Mouse (Mus musculus) embryonic facial prominence, embryonic 14.5 days (tissue): ENCODE data around the gene Fads2. TPM values are rescaled to one million over a fixed set of nuclear protein-coding genes. Genes with fewer than 3 reads are reported as not detected.

Experiments
- ATAC-seq: fragments of 200-750 bp; cut with Nextera tagmentation; 2 replicates; pipeline ENCODE4 v1.8.0; 2017; ENCODE audit warnings: low read depth, moderate number of reproducible peaks, moderate TSS enrichment
- DNase-seq: peaks from one replicate; pipeline ENCODE4 v3.0.0-alpha.2; 2015; ENCODE audit warnings: low spot score
- H3K27ac ChIP-seq: fragments of 300-500 bp; sonication (generic); replicated peaks from 2 replicates; pipeline ENCODE4 v1.5.1; 2014; ENCODE audit warnings: low read depth, mild to moderate bottlenecking, low read length, moderate library complexity
- H3K27me3 ChIP-seq: fragments of 300-500 bp; sonication (generic); replicated peaks from 2 replicates; pipeline ENCODE4 v1.6.1; 2014; ENCODE audit warnings: low read length; ENCODE audit not compliant: control insufficient read depth, insufficient read depth
- H3K36me3 ChIP-seq: fragments of 300-500 bp; sonication (generic); 2 replicates; pipeline ENCODE4 v1.6.1; 2014; ENCODE audit warnings: low read length, mixed read lengths; ENCODE audit not compliant: control insufficient read depth, insufficient read depth
- H3K4me1 ChIP-seq: fragments of 300-500 bp; sonication (generic); 2 replicates; pipeline ENCODE4 v1.6.1; 2014; ENCODE audit warnings: antibody characterized with exemption, low read length; ENCODE audit not compliant: control insufficient read depth, insufficient read depth
- H3K4me2 ChIP-seq: fragments of 300-500 bp; sonication (generic); 2 replicates; pipeline ENCODE4 v1.6.1; 2014; ENCODE audit warnings: low read depth, mild to moderate bottlenecking, low read length, moderate library complexity, mixed read lengths
- H3K4me3 ChIP-seq: fragments of 300-500 bp; sonication (generic); 2 replicates; pipeline ENCODE4 v1.5.1; 2014; ENCODE audit warnings: low read depth, mild to moderate bottlenecking, low read length
- H3K9ac ChIP-seq: fragments of 300-500 bp; sonication (generic); 2 replicates; pipeline ENCODE4 v1.6.1; 2014; ENCODE audit warnings: low read depth, mild to moderate bottlenecking, low read length, moderate library complexity, mixed read lengths
- H3K9me3 ChIP-seq: fragments of 300-500 bp; sonication (generic); 2 replicates; pipeline ENCODE4 v1.6.1; 2016; ENCODE audit warnings: low read length; ENCODE audit not compliant: control insufficient read depth
- WGBS: fragments of 180-500 bp; shearing (Covaris S2); extraction: QIAGEN DNeasy Blood & Tissue Kit; methylation state at CpG from one replicate; pipeline ENCODE4 v1.1.7; 2014; 5-methylcytosine and 5-hydroxymethylcytosine counted together
- polyA plus RNA-seq: library from polyadenylated mRNA; unstranded; fragments of >200 nt; fragmentation: Nextera tagmentation; extraction: Ambion mirVana; gene quantifications from 2 replicates; pipeline ENCODE4 v1.2.1, GENCODE M21; 2014

Fads2 gene
- polyA plus RNA-seq, 1 experiment from 2014 or later, result 23.4 TPM

DNA sequence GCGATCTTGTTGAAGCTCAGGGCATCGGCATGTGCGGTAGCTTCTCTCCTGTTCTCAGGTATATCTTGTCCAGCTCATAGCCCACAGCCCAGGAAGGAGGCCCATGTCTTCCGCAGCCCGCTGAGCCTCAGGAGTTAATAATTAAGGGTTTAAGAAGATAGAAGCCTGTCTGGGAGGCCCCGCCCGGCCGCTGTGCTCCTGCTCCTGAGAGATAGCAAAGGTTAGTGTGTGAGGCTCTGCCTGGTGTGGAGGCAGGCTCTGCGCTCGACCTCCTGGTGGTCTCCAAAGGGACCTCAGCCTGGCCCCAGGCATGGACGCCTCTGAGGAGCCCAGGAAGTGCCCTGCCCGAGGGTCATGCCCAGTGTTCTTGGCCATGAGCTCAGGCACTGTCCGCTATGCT is 86.7 kb downstream of the Fads2 start:
- Histone ChIP-seq H3K4me1 (peaks cover 44% of the 10 kb centered on the region), H3K9ac (no peak overlapping the region), H3K27me3 (no peaks in the 10 kb centered on the region), H3K9me3 (no peaks in the 10 kb centered on the region), H3K4me3 (no peak overlapping the region), H3K36me3 (no peaks in the 10 kb centered on the region), H3K4me2 (no peak overlapping the region), H3K27ac (peak overlapping the region; percentile 92; the same call in 1 of the 2 replicates)
- 63% methylated on average over 13 of the region's 13 CpGs for WGBS
- no peak for ATAC-seq
- DNase-seq, result no peak

DNA sequence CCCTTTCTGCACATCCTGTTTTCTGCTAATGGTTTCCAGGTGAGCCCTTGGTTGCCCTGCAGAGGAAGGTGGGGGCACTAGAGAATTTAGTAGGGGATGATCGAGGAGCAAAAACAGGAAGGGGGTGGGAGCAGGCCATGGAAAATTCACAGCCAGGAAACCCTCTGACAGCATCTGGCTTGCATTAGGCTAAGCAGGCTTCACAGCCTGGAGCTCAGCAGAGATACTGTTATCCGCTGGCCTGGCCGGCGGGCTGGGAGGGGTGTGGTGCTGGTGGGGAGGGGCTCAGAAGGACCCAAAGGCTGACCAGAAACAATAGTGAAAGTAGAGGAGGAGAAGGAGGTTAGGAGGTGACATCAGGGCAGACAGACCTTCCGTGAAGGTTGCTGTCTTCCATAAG is 87.6 kb downstream of the Fads2 start:
- Histone ChIP-seq H3K27me3 (no peaks in the 10 kb centered on the region), H3K4me1 (peaks cover 37% of the 10 kb centered on the region), H3K4me2 (no peak overlapping the region), H3K9ac (no peak overlapping the region), H3K9me3 (no peaks in the 10 kb centered on the region), H3K36me3 (no peaks in the 10 kb centered on the region), H3K27ac (peak overlapping the region; percentile 92), H3K4me3 (no peak overlapping the region)
- DNase-seq (peak; percentile 92), ATAC-seq (peak; percentile 56)
- WGBS, result 20% methylated on average over 5 of the region's 5 CpGs

DNA sequence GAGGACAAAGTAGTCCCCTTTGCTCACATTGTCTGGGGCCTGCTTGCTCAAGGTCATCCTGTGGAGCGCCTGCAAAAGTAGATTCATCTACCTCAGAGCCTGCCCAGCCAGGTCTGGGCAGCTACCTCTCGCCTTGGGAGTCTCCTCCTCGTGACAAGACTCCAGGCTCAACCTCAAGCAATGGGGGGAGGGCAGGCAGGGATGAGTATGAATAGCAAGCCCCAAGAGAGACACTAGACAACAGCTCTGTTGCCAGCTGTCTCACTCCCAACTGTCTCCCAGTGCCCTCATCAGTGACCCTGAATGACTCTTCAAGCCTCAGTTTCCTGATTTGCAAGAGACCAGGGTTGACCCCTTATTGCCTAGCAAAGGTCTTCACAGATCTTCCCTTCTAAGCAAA is 88.2 kb downstream of the Fads2 start:
- 11% methylated on average over 3 of the region's 3 CpGs for WGBS
- Histone ChIP-seq H3K9me3 (no peaks in the 10 kb centered on the region), H3K4me3 (no peak overlapping the region), H3K27ac (peak overlapping the region; percentile 92), H3K4me1 (peaks cover 35% of the 10 kb centered on the region), H3K9ac (no peak overlapping the region), H3K36me3 (no peaks in the 10 kb centered on the region), H3K27me3 (no peaks in the 10 kb centered on the region), H3K4me2 (peak overlapping the region; percentile 13; the same call in 1 of the 2 replicates)
- ATAC-seq, result no peak
- peak; percentile 46 for DNase-seq

DNA sequence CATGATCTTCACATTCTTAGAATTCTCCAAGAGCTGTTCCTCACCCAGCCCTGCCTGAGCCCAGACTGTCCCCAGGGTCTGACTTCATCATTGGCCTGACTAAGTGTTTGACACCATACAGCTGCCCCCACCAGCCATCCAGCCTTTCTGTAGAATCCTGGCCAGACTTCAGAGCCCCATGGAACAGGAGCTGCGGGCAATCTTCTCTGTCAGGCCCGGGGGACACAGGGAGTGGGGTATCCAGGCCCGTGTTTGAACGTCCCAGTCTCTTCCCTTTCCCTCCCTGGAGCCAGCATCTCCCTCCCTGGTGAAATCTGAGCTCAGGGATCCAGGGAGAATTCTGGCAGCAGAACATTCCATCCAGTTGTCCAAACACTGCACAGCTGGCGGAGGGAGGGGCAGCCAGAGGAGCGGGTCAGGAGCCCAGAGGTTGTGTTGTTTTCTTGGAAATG is 88.7 kb downstream of the Fads2 start:
- peak; percentile 72 for ATAC-seq
- 4% methylated on average over 6 of the region's 6 CpGs for WGBS
- DNase-seq, result peak; percentile 89
- H3K9ac ChIP-seq, result no peak overlapping the region
- no peak overlapping the region for H3K4me3 ChIP-seq
- peak overlapping the region; percentile 92 for H3K27ac ChIP-seq
- H3K9me3 ChIP-seq, result no peaks in the 10 kb centered on the region
- H3K4me1 ChIP-seq, result peaks cover 35% of the 10 kb centered on the region
- H3K27me3 ChIP-seq, result no peaks in the 10 kb centered on the region
- no peaks in the 10 kb centered on the region for H3K36me3 ChIP-seq
- H3K4me2 ChIP-seq, result peak overlapping the region; percentile 13; the same call in 1 of the 2 replicates

Other genes with a start within 250 kb of the Fads2 start
- 65.5 and 72.3 TPM in 2 replicates for gene Incenp, start 202.2 kb downstream of the Fads2 start, polyA plus RNA-seq
- 1,690 and 1,712 TPM in 2 replicates for gene Fth1, start 121.1 kb downstream of the Fads2 start, polyA plus RNA-seq
- gene Best1, start 100.1 kb downstream of the Fads2 start, polyA plus RNA-seq, result 1.5 and 2.2 TPM in 2 replicates
- 48.1 and 54.4 TPM in 2 replicates for gene Rab3il1, start 100.1 kb downstream of the Fads2 start, polyA plus RNA-seq
- gene Fads3, start 60.2 kb downstream of the Fads2 start, polyA plus RNA-seq, result 15.6 and 20.9 TPM in 2 replicates
- gene Fads1, start 81.1 kb upstream of the Fads2 start, polyA plus RNA-seq, result 73.6 and 79.5 TPM in 2 replicates
- 482 and 563 TPM in 2 replicates for gene Tmem258, start 102.3 kb upstream of the Fads2 start, polyA plus RNA-seq
- gene Fen1, start 102.4 kb upstream of the Fads2 start, polyA plus RNA-seq, result 52.7 and 63.0 TPM in 2 replicates
- gene Myrf, start 139.0 kb upstream of the Fads2 start, polyA plus RNA-seq, result 0.87 and 0.96 TPM in 2 replicates
- gene Dagla, start 203.1 kb upstream of the Fads2 start, polyA plus RNA-seq, result 2.8 and 2.9 TPM in 2 replicates